Mouse (Mus musculus): ENCODE measurements around the gene Rpl36al.

GRCm38 (mm10) chr12:69147166-69147735 lies 36.6 kb downstream of the Rpl36al start:
- TF ChIP-seq CTCF (IDR thresholded peaks at IDR 0.05; ENCODE audit: extremely low read depth, insufficient read depth, low read length) (no peak), POLR2A (IDR thresholded peaks at IDR 0.05; ENCODE audit: extremely low read depth, insufficient read depth, low read length) (no peak)

Data from cortical plate, adult 2 months (tissue).